10 mouse cellular contexts compared by ENCODE assay signal in the genomic region with DNA sequence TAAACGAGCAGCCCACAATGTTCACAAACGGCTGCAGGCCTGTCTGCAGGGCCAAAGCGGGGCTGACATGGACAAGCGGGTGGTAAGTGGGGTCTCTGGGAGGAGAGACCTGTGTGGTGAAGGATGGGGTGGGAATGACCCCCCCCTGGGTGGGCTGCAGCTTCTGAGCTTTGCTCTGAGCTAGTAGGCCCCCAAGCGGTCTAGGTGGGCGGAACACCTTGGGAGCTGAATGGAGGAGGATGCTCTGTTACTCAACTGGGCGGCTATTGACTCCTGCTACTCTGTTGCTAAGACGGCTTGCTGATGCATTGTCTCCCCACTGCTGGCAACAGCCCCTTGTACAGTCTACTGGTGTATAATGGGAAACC. TPM values are rescaled to one million over a fixed set of nuclear protein-coding genes. Genes with fewer than 3 reads are reported as not detected.
DNase-seq lines count a peak whose midpoint lies in the region; ATAC-seq and TF ChIP-seq lines count a peak whose summit lies in the region.
"Had no signal": no experiment of that assay in that cellular context is flagged by ENCODE, and none has a peak within 500 bp of the region (broad histone marks: within the 10 kb centered on the region; RNA-seq: fewer than 3 reads in every experiment).

No protein-coding gene starts in this region.

- H3K27me3 ChIP-seq in kidney, embryonic 16.5 days (ENCODE audit: insufficient read depth, low read length): no peaks in the 10 kb centered on the region
- no peaks in the 10 kb centered on the region for H3K27me3 ChIP-seq in ES-Bruce4 (ENCODE audit: control insufficient read depth, insufficient read depth, low read length, poor library complexity, severe bottlenecking)
- no peaks in the 10 kb centered on the region for H3K27me3 ChIP-seq in limb, embryonic 13.5 days

- H3K36me3 ChIP-seq in kidney, embryonic 16.5 days (ENCODE audit: insufficient read depth, low read length): peaks cover 22% of the 10 kb centered on the region
- H3K36me3 ChIP-seq in ES-Bruce4 (ENCODE audit: control insufficient read depth, insufficient read depth, low read length, poor library complexity, severe bottlenecking): no peaks in the 10 kb centered on the region
- H3K36me3 ChIP-seq in limb, embryonic 13.5 days: peaks cover 42% of the 10 kb centered on the region

- TF ChIP-seq EP300 in ES-Bruce4 (IDR thresholded peaks at IDR 0.05; ENCODE audit: insufficient read depth, low read depth, low read length): no peak

- no peak for TF ChIP-seq POLR2A in ES-Bruce4 (IDR thresholded peaks at IDR 0.05; ENCODE audit: insufficient read depth, low read length)

- H3K4me3 ChIP-seq in kidney, embryonic 16.5 days (ENCODE audit: low read length): peak overlapping the region; percentile 77; the same call in 1 of the 2 replicates
- H3K4me3 ChIP-seq in ES-Bruce4 (ENCODE audit: low read depth, low read length): peak overlapping the region; percentile 79; the same call in 1 of the 2 replicates
- H3K4me3 ChIP-seq in limb, embryonic 13.5 days: peak overlapping the region; percentile 83

- H3K27ac ChIP-seq in kidney, embryonic 16.5 days (ENCODE audit: low read length): peak overlapping the region; percentile 81; the same call in 1 of the 2 replicates
- no peak overlapping the region for H3K27ac ChIP-seq in ES-Bruce4 (ENCODE audit: insufficient read depth, low read length)
- peak overlapping the region; percentile 82; the same call in 1 of the 2 replicates for H3K27ac ChIP-seq in limb, embryonic 13.5 days

- H3K9me3 ChIP-seq in kidney, embryonic 16.5 days (ENCODE audit: low read length): no peaks in the 10 kb centered on the region
- H3K9me3 ChIP-seq in ES-Bruce4 (replicated peaks; ENCODE audit: control insufficient read depth, insufficient read depth, low read length, poor library complexity, severe bottlenecking): no peaks in the 10 kb centered on the region
- no peaks in the 10 kb centered on the region for H3K9me3 ChIP-seq in limb, embryonic 13.5 days

- H3K4me1 ChIP-seq in kidney, embryonic 16.5 days (ENCODE audit: insufficient read depth, low read length): peaks cover 37% of the 10 kb centered on the region
- peaks cover 4% of the 10 kb centered on the region for H3K4me1 ChIP-seq in ES-Bruce4 (ENCODE audit: control insufficient read depth, insufficient read depth, low read length)
- H3K4me1 ChIP-seq in limb, embryonic 13.5 days: peaks cover 39% of the 10 kb centered on the region

- TF ChIP-seq CTCF in ES-Bruce4 (IDR thresholded peaks at IDR 0.05; ENCODE audit: low read depth, low read length): peak; percentile 52

- no peak for DNase-seq in kidney, postnatal 36 days
- DNase-seq in ZHBTc4 (ENCODE audit: low read depth, low spot score): peak; percentile 57
- no peak for DNase-seq in right cerebral cortex, postnatal 36 days (ENCODE audit: low spot score in 2 of 2)
- no peak for DNase-seq in cerebellum, adult 18-20 months
- DNase-seq in spleen, adult 18-20 months: no peak
- DNase-seq: right cerebral cortex, postnatal 25 days had no signal

- no peak for ATAC-seq in kidney, embryonic 16.5 days (ENCODE audit: low FRiP score, low TSS enrichment)
- ATAC-seq in limb, embryonic 13.5 days (ENCODE audit: low FRiP score, low read depth): no peak

- peak overlapping the region; percentile 84 for H3K9ac ChIP-seq in kidney, embryonic 16.5 days (replicated peaks; ENCODE audit: low read length)
- H3K9ac ChIP-seq in ES-Bruce4 (ENCODE audit: low read depth, poor library complexity, severe bottlenecking): no peak overlapping the region
- peak overlapping the region; percentile 85 for H3K9ac ChIP-seq in limb, embryonic 13.5 days

- peak overlapping the region; percentile 86 for H3K4me2 ChIP-seq in kidney, embryonic 16.5 days (replicated peaks; ENCODE audit: low read depth, low read length)
- H3K4me2 ChIP-seq in limb, embryonic 13.5 days (replicated peaks): peak overlapping the region; percentile 92

- WGBS in kidney, embryonic 16.5 days: 59% methylated on average over 8 of the region's 8 CpGs
- WGBS in limb, embryonic 13.5 days: 41% methylated on average over 8 of the region's 8 CpGs

RNA-seq across cellular contexts. Expression of a gene that starts 1.8 kb away (rescaled TPM):
- polyA plus RNA-seq in kidney, embryonic 16.5 days (2015; fragmentation: Nextera tagmentation; extraction: Ambion mirVana): 33.1 and 41.0 TPM in 2 replicates
- polyA plus RNA-seq in ES-Bruce4 (2011; ENCODE audit: insufficient read depth, insufficient read length, low read depth, missing spikeins): 26.8 and 41.7 TPM in 2 replicates
- 43.7 and 51.3 TPM in 2 replicates for polyA plus RNA-seq in limb, embryonic 13.5 days (2015; fragmentation: Nextera tagmentation; extraction: Ambion mirVana)

RNA-seq across cellular contexts. Expression of a gene that starts 1.9 kb away (rescaled TPM):
- 0.37 and 0.70 TPM in 2 replicates for polyA plus RNA-seq in kidney, embryonic 16.5 days (2015; fragmentation: Nextera tagmentation; extraction: Ambion mirVana)
- not detected in 2 replicates for polyA plus RNA-seq in ES-Bruce4 (2011; ENCODE audit: insufficient read depth, insufficient read length, low read depth, missing spikeins)
- 0.34 and 0.71 TPM in 2 replicates for polyA plus RNA-seq in limb, embryonic 13.5 days (2015; fragmentation: Nextera tagmentation; extraction: Ambion mirVana)
- polyA plus RNA-seq: liver, adult 2 months had no signal

RNA-seq across cellular contexts. Expression of a gene that starts 12.3 kb away (rescaled TPM):
- 11.7 and 12.0 TPM in 2 replicates for polyA plus RNA-seq in kidney, embryonic 16.5 days (2015; fragmentation: Nextera tagmentation; extraction: Ambion mirVana)
- polyA plus RNA-seq in ES-Bruce4 (2011; ENCODE audit: insufficient read depth, insufficient read length, low read depth, missing spikeins): 22.8 and 28.0 TPM in 2 replicates
- polyA plus RNA-seq in limb, embryonic 13.5 days (2015; fragmentation: Nextera tagmentation; extraction: Ambion mirVana): 19.1 and 20.3 TPM in 2 replicates

RNA-seq across cellular contexts. Expression of a gene that starts 24.4 kb away (rescaled TPM):
- polyA plus RNA-seq in kidney, embryonic 16.5 days (2015; fragmentation: Nextera tagmentation; extraction: Ambion mirVana): 54.7 and 61.9 TPM in 2 replicates
- polyA plus RNA-seq in ES-Bruce4 (2011; ENCODE audit: insufficient read depth, insufficient read length, low read depth, missing spikeins): 25.8 and 29.3 TPM in 2 replicates
- polyA plus RNA-seq in limb, embryonic 13.5 days (2015; fragmentation: Nextera tagmentation; extraction: Ambion mirVana): 42.0 and 46.5 TPM in 2 replicates

RNA-seq across cellular contexts. Expression of a gene that starts 25.1 kb away (rescaled TPM):
- 659 and 673 TPM in 2 replicates for polyA plus RNA-seq in kidney, embryonic 16.5 days (2015; fragmentation: Nextera tagmentation; extraction: Ambion mirVana)
- polyA plus RNA-seq in ES-Bruce4 (2011; ENCODE audit: insufficient read depth, insufficient read length, low read depth, missing spikeins): 225 and 232 TPM in 2 replicates
- polyA plus RNA-seq in limb, embryonic 13.5 days (2015; fragmentation: Nextera tagmentation; extraction: Ambion mirVana): 1,866 and 1,947 TPM in 2 replicates
